8 mouse cellular contexts compared by ENCODE assay signal in genomic region chr6:119443742-119444645, GRCm38 (mm10). TPM values are rescaled to one million over a fixed set of nuclear protein-coding genes. Genes with fewer than 3 reads are reported as not detected.
DNase-seq lines count a peak whose midpoint lies in the region; ATAC-seq lines count a peak whose summit lies in the region.

No protein-coding gene starts in this region.

- H3K9ac ChIP-seq in limb, embryonic 12.5 days (replicated peaks) = no peak overlapping the region
- H3K9ac ChIP-seq in midbrain, embryonic 14.5 days (replicated peaks; ENCODE audit: low read length) = no peak overlapping the region

- H3K9me3 ChIP-seq in limb, embryonic 12.5 days = no peaks in the 10 kb centered on the region
- H3K9me3 ChIP-seq in midbrain, embryonic 14.5 days (ENCODE audit: control insufficient read depth, low read length) = no peaks in the 10 kb centered on the region

- no peak overlapping the region for H3K4me3 ChIP-seq in limb, embryonic 12.5 days (replicated peaks)
- H3K4me3 ChIP-seq in midbrain, embryonic 14.5 days (replicated peaks; ENCODE audit: low read depth, low read length) = no peak overlapping the region

- DNase-seq in 3134 (ENCODE audit: extremely low read depth, insufficient read length, low spot score) = peak; percentile 76
- peak; percentile 87 for DNase-seq in adrenal gland, postnatal 10 days
- DNase-seq in embryo, embryonic 9.5 days (ENCODE audit: extremely low spot score) = peak; percentile 81
- DNase-seq in heart, adult 11 months = peak; percentile 96
- peak; percentile 77 for DNase-seq in kidney, adult 18-20 months
- peak; percentile 95 for DNase-seq in midbrain, embryonic 14.5 days
- peak; percentile 54 for DNase-seq in spleen, adult 12 weeks (ENCODE audit: low spot score)

- 56% methylated on average over 12 of the region's 12 CpGs for WGBS in limb, embryonic 12.5 days
- 47% methylated on average over 12 of the region's 12 CpGs for WGBS in midbrain, embryonic 14.5 days

- peak overlapping the region; percentile 10; the same call in 1 of the 2 replicates for H3K4me2 ChIP-seq in limb, embryonic 12.5 days
- H3K4me2 ChIP-seq in midbrain, embryonic 14.5 days (ENCODE audit: low read length) = peak overlapping the region; percentile 16; the same call in 1 of the 2 replicates

- H3K27me3 ChIP-seq in limb, embryonic 12.5 days = peaks cover 9% of the 10 kb centered on the region; the same call in 1 of the 2 replicates
- no peaks in the 10 kb centered on the region for H3K27me3 ChIP-seq in midbrain, embryonic 14.5 days (ENCODE audit: control insufficient read depth, insufficient read depth, low read length)

- H3K27ac ChIP-seq in limb, embryonic 12.5 days = no peak overlapping the region
- H3K27ac ChIP-seq in midbrain, embryonic 14.5 days (replicated peaks; ENCODE audit: low read depth, low read length) = no peak overlapping the region

- peak; percentile 28; the same call in 1 of the 2 replicates for ATAC-seq in limb, embryonic 12.5 days (ENCODE audit: insufficient number of reproducible peaks, insufficient read depth, low FRiP score, low TSS enrichment, low read depth)
- peak; percentile 74 for ATAC-seq in midbrain, embryonic 14.5 days (ENCODE audit: low FRiP score, low TSS enrichment)

- H3K36me3 ChIP-seq in limb, embryonic 12.5 days = peaks cover 10% of the 10 kb centered on the region; the same call in 1 of the 2 replicates
- no peaks in the 10 kb centered on the region for H3K36me3 ChIP-seq in midbrain, embryonic 14.5 days (ENCODE audit: control insufficient read depth, insufficient read depth, low read length)

- peaks cover 25% of the 10 kb centered on the region for H3K4me1 ChIP-seq in limb, embryonic 12.5 days (replicated peaks)
- H3K4me1 ChIP-seq in midbrain, embryonic 14.5 days (ENCODE audit: control insufficient read depth, insufficient read depth, low read length) = 0 out of 2 replicates have a peak, but pooled peaks cover 7% of the 10 kb centered on the region

RNA-seq across cellular contexts. Expression of gene Adipor2, which starts 26.5 kb away (rescaled TPM):
- total RNA-seq in adrenal gland, postnatal 10 days (2021) = 100 to 1,000 TPM; 204 to 214 TPM
- polyA plus RNA-seq in limb, embryonic 12.5 days (2016; fragmentation: Nextera tagmentation; extraction: Ambion mirVana) = 26.6 and 27.9 TPM in 2 replicates
- 31.9 and 33.5 TPM in 2 replicates for polyA plus RNA-seq in midbrain, embryonic 14.5 days (2014; fragmentation: Nextera tagmentation; extraction: Ambion mirVana)

RNA-seq across cellular contexts. Expression of gene Fbxl14, which starts 35.5 kb away (rescaled TPM):
- 10 to 100 TPM; 26.8 to 30.0 TPM for total RNA-seq in adrenal gland, postnatal 10 days (2021)
- polyA plus RNA-seq in limb, embryonic 12.5 days (2016; fragmentation: Nextera tagmentation; extraction: Ambion mirVana) = 4.2 and 4.9 TPM in 2 replicates
- polyA plus RNA-seq in midbrain, embryonic 14.5 days (2014; fragmentation: Nextera tagmentation; extraction: Ambion mirVana) = 5.5 and 5.6 TPM in 2 replicates
